9 mouse cellular contexts compared by ENCODE assay signal in the genomic region with DNA sequence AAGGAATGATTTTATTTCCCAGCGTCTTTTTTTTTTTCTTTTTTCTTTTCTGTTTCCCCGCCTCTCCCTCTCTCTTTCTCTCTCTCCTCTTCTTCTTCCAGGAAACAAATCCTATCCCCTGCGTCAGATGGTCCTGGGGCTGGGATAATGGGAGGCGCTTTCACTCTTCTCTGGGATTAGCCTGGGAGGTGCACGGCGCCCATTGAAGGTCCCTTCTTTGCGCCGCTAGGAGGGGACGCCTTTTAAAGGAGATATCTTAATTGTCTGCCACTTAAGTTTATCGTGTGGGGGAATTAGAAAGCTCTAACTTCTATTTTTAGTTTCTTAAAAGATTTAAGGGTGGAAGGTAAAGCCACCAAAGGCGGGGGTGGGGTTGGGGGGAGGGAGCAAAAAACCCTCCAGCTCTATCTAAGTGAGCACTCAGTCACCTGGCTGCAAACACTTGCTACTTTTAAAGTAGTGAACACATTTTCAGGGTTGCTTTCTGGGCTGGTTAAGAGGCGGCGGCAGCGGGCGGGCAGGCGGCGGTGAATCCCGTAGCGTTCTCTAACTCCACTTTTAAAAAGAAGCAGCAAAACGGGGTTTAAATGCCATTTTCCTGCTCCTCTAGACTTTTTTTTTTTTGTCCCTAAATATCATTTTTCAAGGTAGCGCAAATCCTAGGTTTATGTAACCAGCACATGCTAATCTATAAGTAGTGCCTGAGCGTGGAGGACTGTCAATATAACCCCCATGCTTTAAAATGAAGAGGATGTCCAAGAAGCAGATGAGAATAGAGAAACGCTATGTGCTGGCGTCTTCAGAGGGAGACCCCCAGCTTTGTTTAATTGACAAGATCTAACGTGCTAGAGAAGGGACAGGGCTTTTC. TPM values are rescaled to one million over a fixed set of nuclear protein-coding genes. Genes with fewer than 3 reads are reported as not detected.
A peak's percentile ranks its signal among the peaks of the same experiment; 100 is the strongest.
DNase-seq lines count a peak whose midpoint lies in the region; ATAC-seq and TF ChIP-seq lines count a peak whose summit lies in the region.
"Had no signal": no experiment of that assay in that cellular context is flagged by ENCODE, and none has a peak within 500 bp of the region (broad histone marks: within the 10 kb centered on the region; RNA-seq: fewer than 3 reads in every experiment).

No protein-coding gene starts in this region.

- no peak for ATAC-seq in forebrain, embryonic 11.5 days (replicated peaks; ENCODE audit: low FRiP score)
- no peak for ATAC-seq in liver, embryonic 14.5 days (ENCODE audit: insufficient read depth)

- no peaks in the 10 kb centered on the region for H3K9me3 ChIP-seq in E14TG2a.4 (ENCODE audit: low read length)
- H3K9me3 ChIP-seq in forebrain, embryonic 11.5 days (ENCODE audit: control insufficient read depth, low read length) = no peaks in the 10 kb centered on the region
- no peaks in the 10 kb centered on the region for H3K9me3 ChIP-seq in liver, embryonic 14.5 days (ENCODE audit: control insufficient read depth, low read length)

- WGBS in forebrain, embryonic 11.5 days = 2% methylated on average over 25 of the region's 25 CpGs
- whole genome bisulfite sequencing in liver, embryonic 14.5 days (ENCODE audit: insufficient replicate concordance) = 3% methylated on average over 25 of the region's 25 CpGs

- TF ChIP-seq EP300 in liver, embryonic 14.5 days (IDR thresholded peaks at IDR 0.05; ENCODE audit: low read depth) = no peak

- peak overlapping the region; percentile 49 for H3K4me3 ChIP-seq in E14TG2a.4 (replicated peaks; ENCODE audit: low read length)
- H3K4me3 ChIP-seq in forebrain, embryonic 11.5 days (ENCODE audit: low read depth, low read length) = peak overlapping the region; percentile 16
- no peak overlapping the region for H3K4me3 ChIP-seq in liver, embryonic 14.5 days (ENCODE audit: insufficient read depth in 1 of 2, low read depth in 2 of 2, low read length in 2 of 2)

- H3K36me3 ChIP-seq in E14TG2a.4 (ENCODE audit: insufficient read depth, low read length) = peaks cover 36% of the 10 kb centered on the region
- H3K36me3 ChIP-seq in forebrain, embryonic 11.5 days (ENCODE audit: control insufficient read depth, insufficient read depth, low read length) = peaks cover 4% of the 10 kb centered on the region
- H3K36me3 ChIP-seq in liver, embryonic 14.5 days (replicated peaks; ENCODE audit: control insufficient read depth, insufficient read depth, low read depth) = no peaks in the 10 kb centered on the region

- peak; percentile 51 for DNase-seq in ES-CJ7 (ENCODE audit: low read depth, low spot score)
- DNase-seq in forebrain, embryonic 11.5 days (ENCODE audit: low spot score) = peak; percentile 66
- no peak for DNase-seq in liver, embryonic 14.5 days (ENCODE audit: low read depth in 3 of 3, low spot score in 3 of 3)
- no peak for DNase-seq in adrenal gland, postnatal 10 days
- DNase-seq in gastrocnemius, adult 18-20 months (ENCODE audit: low spot score) = no peak
- no peak for DNase-seq in thymus, postnatal 14 days

- H3K4me1 ChIP-seq in E14TG2a.4 (replicated peaks; ENCODE audit: low read depth, low read length) = peaks cover 93% of the 10 kb centered on the region
- H3K4me1 ChIP-seq in forebrain, embryonic 11.5 days (replicated peaks; ENCODE audit: control insufficient read depth, insufficient read depth, low read length) = peaks cover 37% of the 10 kb centered on the region
- H3K4me1 ChIP-seq in liver, embryonic 14.5 days (replicated peaks; ENCODE audit: control insufficient read depth in 2 of 2, insufficient read depth in 2 of 2, low read length in 1 of 2) = 0 out of 4 replicates have a peak, but pooled peaks cover 0 to 2% of the 10 kb centered on the region in 2 experiments

- H3K27me3 ChIP-seq in E14TG2a.4 (ENCODE audit: insufficient read depth, low read length) = peaks cover 24% of the 10 kb centered on the region
- H3K27me3 ChIP-seq in forebrain, embryonic 11.5 days (ENCODE audit: control insufficient read depth, insufficient read depth, low read length) = peaks cover 15% of the 10 kb centered on the region
- H3K27me3 ChIP-seq in liver, embryonic 14.5 days (ENCODE audit: control insufficient read depth, insufficient read depth, low read length) = peaks cover 97% of the 10 kb centered on the region

- H3K9ac ChIP-seq in forebrain, embryonic 11.5 days (ENCODE audit: low read length) = peak overlapping the region; percentile 49
- H3K9ac ChIP-seq in liver, embryonic 14.5 days (replicated peaks) = no peak overlapping the region

- peak overlapping the region; percentile 48 for H3K4me2 ChIP-seq in forebrain, embryonic 11.5 days (ENCODE audit: low read depth, low read length, severe bottlenecking)
- peak overlapping the region; percentile 28; the same call in 1 of the 2 replicates for H3K4me2 ChIP-seq in liver, embryonic 14.5 days (ENCODE audit: low read depth)

- H3K27ac ChIP-seq in forebrain, embryonic 11.5 days (ENCODE audit: low read depth, low read length) = peak overlapping the region; percentile 82
- H3K27ac ChIP-seq in liver, embryonic 14.5 days = no peak overlapping the region
- H3K27ac ChIP-seq: macrophage had no signal

- TF ChIP-seq CTCF in E14TG2a.4 (conservative IDR thresholded peaks at IDR 0.05; ENCODE audit: low read length) = no peak
- no peak for TF ChIP-seq CTCF in liver, embryonic 14.5 days (IDR thresholded peaks at IDR 0.05; ENCODE audit: low read depth)

RNA-seq across cellular contexts. Expression of a gene that starts 20.0 kb away (rescaled TPM):
- 97.2 and 103 TPM in 2 replicates for polyA plus RNA-seq in forebrain, embryonic 11.5 days (2014; fragmentation: Nextera tagmentation; extraction: Ambion mirVana)
- polyA plus RNA-seq in liver, embryonic 14.5 days (2012; rRNA removed) = 0.06 and 0.11 TPM in 2 replicates
- polyA plus RNA-seq in liver, embryonic 14.5 days (2014; fragmentation: Nextera tagmentation; extraction: Ambion mirVana) = 0.08 TPM in 1 of 2 replicates, not detected in the other
- under 1 TPM in 1 of 2 experiments, not detected in 1; 0.36 TPM for total RNA-seq in adrenal gland, postnatal 10 days (2021)
- not detected for total RNA-seq in gastrocnemius, adult 18-20 months (2021)
- polyA plus RNA-seq: macrophage; thymus, postnatal 0 days had no signal

Comparison
In these comparisons a context has a peak if more than half of its experiments do, and no peak if none do; other contexts are left out.
1. H3K4me3 ChIP-seq: peak in E14TG2a.4 (single experiment) and forebrain, embryonic 11.5 days (single experiment); none in liver, embryonic 14.5 days (0 of 2).
2. DNase-seq: peak in ES-CJ7 (single experiment) and forebrain, embryonic 11.5 days (single experiment); none in liver, embryonic 14.5 days (0 of 3), adrenal gland, postnatal 10 days (single experiment), gastrocnemius, adult 18-20 months (single experiment) and thymus, postnatal 14 days (single experiment).